Mouse (Mus musculus) thymus, adult 2 months (tissue): ENCODE measurements around the gene Hsd17b1.

ENCODE experiments used
- CTCF ChIP-seq: fragments of 200-500 bp; IDR thresholded peaks from 2 replicates; pipeline ENCODE4 v1.5.1; 2012; ENCODE audit warnings: mild to moderate bottlenecking, control low read depth, low read length, moderate library complexity, borderline replicate concordance; ENCODE audit not compliant: control insufficient read depth, poor library complexity, insufficient read depth; ENCODE audit errors: extremely low read depth
- POLR2A ChIP-seq: fragments of 200-500 bp; IDR thresholded peaks from 2 replicates; pipeline ENCODE4 v1.6.1; 2012; ENCODE audit warnings: mild to moderate bottlenecking, low read length, control low read depth, moderate library complexity; ENCODE audit not compliant: control insufficient read depth, poor library complexity, insufficient read depth; ENCODE audit errors: extremely low read depth

GRCm38 (mm10) chr11:101047502-101047901 is 30.7 kb upstream of the Hsd17b1 start:
- TF ChIP-seq CTCF (no peak), POLR2A (no peak)
